Mouse (Mus musculus): ENCODE data around the gene Arl13b. TPM values are rescaled to one million over a fixed set of nuclear protein-coding genes. Genes with fewer than 3 reads are reported as not detected.

Arl13b gene
- polyA plus RNA-seq, 1 experiment from 2014 or later: 15.2 TPM

GRCm38 (mm10) chr16:62832027-62832426 is 14.8 kb downstream of the Arl13b start:
- Histone ChIP-seq H3K27ac (ENCODE audit: low read depth, low read length) (no peak overlapping the region), H3K4me2 (no peak overlapping the region), H3K9ac (ENCODE audit: low read length) (no peak overlapping the region), H3K4me1 (ENCODE audit: control insufficient read depth, insufficient read depth, low read length) (no peaks in the 10 kb centered on the region), H3K36me3 (ENCODE audit: control insufficient read depth, insufficient read depth, low read length) (no peaks in the 10 kb centered on the region), H3K27me3 (ENCODE audit: control insufficient read depth, insufficient read depth, low read length) (no peaks in the 10 kb centered on the region), H3K9me3 (ENCODE audit: control insufficient read depth, low read length) (no peaks in the 10 kb centered on the region), H3K4me3 (ENCODE audit: low read depth, low read length) (no peak overlapping the region)
- 0 out of 2 replicates have a peak, but pooled peaks have one; percentile 6 for ATAC-seq (ENCODE audit: low FRiP score)
- DNase-seq (ENCODE audit: low spot score, missing footprints): no peak
- 91% methylated on average over 2 of the region's 2 CpGs for WGBS

GRCm38 (mm10) chr16:62826156-62827001 is 20.5 kb downstream of the Arl13b start:
- H3K27ac ChIP-seq (ENCODE audit: low read depth, low read length): no peak overlapping the region
- no peak overlapping the region for H3K9ac ChIP-seq (ENCODE audit: low read length)
- H3K27me3 ChIP-seq (ENCODE audit: control insufficient read depth, insufficient read depth, low read length): no peaks in the 10 kb centered on the region
- no peak overlapping the region for H3K4me3 ChIP-seq (ENCODE audit: low read depth, low read length)
- no peaks in the 10 kb centered on the region for H3K4me1 ChIP-seq (ENCODE audit: control insufficient read depth, insufficient read depth, low read length)
- H3K36me3 ChIP-seq (ENCODE audit: control insufficient read depth, insufficient read depth, low read length): no peaks in the 10 kb centered on the region
- H3K4me2 ChIP-seq: no peak overlapping the region
- H3K9me3 ChIP-seq (ENCODE audit: control insufficient read depth, low read length): no peaks in the 10 kb centered on the region
- ATAC-seq (ENCODE audit: low FRiP score) (0 out of 2 replicates have a peak, but pooled peaks have one; percentile 55), DNase-seq (ENCODE audit: low spot score, missing footprints) (peak; percentile 87)
- 78% methylated on average over 12 of the region's 12 CpGs for WGBS

- no peaks in the 10 kb centered on the region for H3K9me3 ChIP-seq (ENCODE audit: control insufficient read depth, low read length)
- H3K9ac ChIP-seq (ENCODE audit: low read length): no peak overlapping the region
- no peak overlapping the region for H3K4me2 ChIP-seq
- no peaks in the 10 kb centered on the region for H3K36me3 ChIP-seq (ENCODE audit: control insufficient read depth, insufficient read depth, low read length)
- ATAC-seq (ENCODE audit: low FRiP score) (no peak), DNase-seq (ENCODE audit: low spot score, missing footprints) (no peak)
- no peaks in the 10 kb centered on the region for H3K27me3 ChIP-seq (ENCODE audit: control insufficient read depth, insufficient read depth, low read length)
- H3K4me3 ChIP-seq (ENCODE audit: low read depth, low read length): no peak overlapping the region
- H3K4me1 ChIP-seq (ENCODE audit: control insufficient read depth, insufficient read depth, low read length): no peaks in the 10 kb centered on the region
- H3K27ac ChIP-seq (ENCODE audit: low read depth, low read length): no peak overlapping the region
- WGBS: 95% methylated on average over 6 of the region's 6 CpGs
Measured at GRCm38 (mm10) chr16:62822472-62822871, 24.4 kb downstream of the Arl13b start.

GRCm38 (mm10) chr16:62814491-62814890 is 32.3 kb downstream of the Arl13b start, which contains the start of gene Stx19:
Gene Stx19, plus strand, starts transcription at chr16:62814676.
- H3K36me3 ChIP-seq (ENCODE audit: control insufficient read depth, insufficient read depth, low read length): no peaks in the 10 kb centered on the region
- H3K27me3 ChIP-seq (ENCODE audit: control insufficient read depth, insufficient read depth, low read length): no peaks in the 10 kb centered on the region
- H3K4me2 ChIP-seq: no peak within 1 kb of the TSS
- no peak for DNase-seq (ENCODE audit: low spot score, missing footprints)
- WGBS: 83% methylated on average over 5 of the region's 5 CpGs
- H3K4me1 ChIP-seq (ENCODE audit: control insufficient read depth, insufficient read depth, low read length): no peaks in the 10 kb centered on the region
- no peak within 1 kb of the TSS for H3K4me3 ChIP-seq (ENCODE audit: low read depth, low read length)
- H3K9me3 ChIP-seq (ENCODE audit: control insufficient read depth, low read length): no peaks in the 10 kb centered on the region
- H3K9ac ChIP-seq (ENCODE audit: low read length): no peak within 1 kb of the TSS
- no peak within 1 kb of the TSS for H3K27ac ChIP-seq (ENCODE audit: low read depth, low read length)
- no peak for ATAC-seq (ENCODE audit: low FRiP score)

- DNase-seq (ENCODE audit: low spot score, missing footprints): no peak
- Histone ChIP-seq H3K9ac (ENCODE audit: low read length) (no peak overlapping the region), H3K9me3 (ENCODE audit: control insufficient read depth, low read length) (no peaks in the 10 kb centered on the region), H3K4me3 (ENCODE audit: low read depth, low read length) (no peak overlapping the region), H3K27ac (ENCODE audit: low read depth, low read length) (no peak overlapping the region), H3K4me1 (ENCODE audit: control insufficient read depth, insufficient read depth, low read length) (no peaks in the 10 kb centered on the region), H3K27me3 (ENCODE audit: control insufficient read depth, insufficient read depth, low read length) (no peaks in the 10 kb centered on the region), H3K4me2 (no peak overlapping the region), H3K36me3 (ENCODE audit: control insufficient read depth, insufficient read depth, low read length) (no peaks in the 10 kb centered on the region)
- ATAC-seq (ENCODE audit: low FRiP score): no peak
- WGBS: 80% methylated on average over 5 of the region's 5 CpGs
Measured at GRCm38 (mm10) chr16:62813790-62814189, 33.0 kb downstream of the Arl13b start.

- no peaks in the 10 kb centered on the region for H3K4me1 ChIP-seq (ENCODE audit: control insufficient read depth, insufficient read depth, low read length)
- no peak for DNase-seq (ENCODE audit: low spot score, missing footprints)
- no peak overlapping the region for H3K4me3 ChIP-seq (ENCODE audit: low read depth, low read length)
- no peak for ATAC-seq (ENCODE audit: low FRiP score)
- no peaks in the 10 kb centered on the region for H3K27me3 ChIP-seq (ENCODE audit: control insufficient read depth, insufficient read depth, low read length)
- H3K9ac ChIP-seq (ENCODE audit: low read length): no peak overlapping the region
- no peaks in the 10 kb centered on the region for H3K36me3 ChIP-seq (ENCODE audit: control insufficient read depth, insufficient read depth, low read length)
- no peaks in the 10 kb centered on the region for H3K9me3 ChIP-seq (ENCODE audit: control insufficient read depth, low read length)
- WGBS: 88% methylated on average over 4 of the region's 4 CpGs
- no peak overlapping the region for H3K27ac ChIP-seq (ENCODE audit: low read depth, low read length)
- no peak overlapping the region for H3K4me2 ChIP-seq
Measured at GRCm38 (mm10) chr16:62810855-62811254, 36.0 kb downstream of the Arl13b start.

- 61% methylated on average over 8 of the region's 8 CpGs for WGBS
Measured at GRCm38 (mm10) chr16:62807249-62807979, 39.4 kb downstream of the Arl13b start.

GRCm38 (mm10) chr16:62804621-62805020 is 42.2 kb downstream of the Arl13b start:
- Histone ChIP-seq H3K4me1 (ENCODE audit: control insufficient read depth, insufficient read depth, low read length) (no peaks in the 10 kb centered on the region), H3K9me3 (ENCODE audit: control insufficient read depth, low read length) (no peaks in the 10 kb centered on the region), H3K4me3 (ENCODE audit: low read depth, low read length) (no peak overlapping the region), H3K9ac (ENCODE audit: low read length) (no peak overlapping the region), H3K4me2 (no peak overlapping the region), H3K36me3 (ENCODE audit: control insufficient read depth, insufficient read depth, low read length) (no peaks in the 10 kb centered on the region), H3K27me3 (ENCODE audit: control insufficient read depth, insufficient read depth, low read length) (no peaks in the 10 kb centered on the region), H3K27ac (ENCODE audit: low read depth, low read length) (no peak overlapping the region)
- no peak for DNase-seq (ENCODE audit: low spot score, missing footprints)
- no peak for ATAC-seq (ENCODE audit: low FRiP score)
- 92% methylated on average over 3 of the region's 3 CpGs for WGBS

More at GRCm38 (mm10) chr16:62807249-62807979, 39.4 kb downstream of the Arl13b start:
- Histone ChIP-seq H3K9ac (ENCODE audit: low read length) (no peak overlapping the region), H3K9me3 (ENCODE audit: control insufficient read depth, low read length) (no peaks in the 10 kb centered on the region), H3K36me3 (ENCODE audit: control insufficient read depth, insufficient read depth, low read length) (no peaks in the 10 kb centered on the region), H3K4me2 (no peak overlapping the region), H3K4me1 (ENCODE audit: control insufficient read depth, insufficient read depth, low read length) (no peaks in the 10 kb centered on the region), H3K4me3 (ENCODE audit: low read depth, low read length) (no peak overlapping the region), H3K27me3 (ENCODE audit: control insufficient read depth, insufficient read depth, low read length) (no peaks in the 10 kb centered on the region), H3K27ac (ENCODE audit: low read depth, low read length) (no peak overlapping the region)
- DNase-seq (ENCODE audit: low spot score, missing footprints): no peak
- ATAC-seq (ENCODE audit: low FRiP score): no peak

GRCm38 (mm10) chr16:62799839-62800238 is 47.0 kb downstream of the Arl13b start:
- H3K9me3 ChIP-seq (ENCODE audit: control insufficient read depth, low read length): no peaks in the 10 kb centered on the region
- DNase-seq (ENCODE audit: low spot score, missing footprints) (no peak), ATAC-seq (ENCODE audit: low FRiP score) (no peak)
- H3K4me1 ChIP-seq (ENCODE audit: control insufficient read depth, insufficient read depth, low read length): no peaks in the 10 kb centered on the region
- 88% methylated on average over 3 of the region's 3 CpGs for WGBS
- no peak overlapping the region for H3K9ac ChIP-seq (ENCODE audit: low read length)
- H3K36me3 ChIP-seq (ENCODE audit: control insufficient read depth, insufficient read depth, low read length): no peaks in the 10 kb centered on the region
- no peak overlapping the region for H3K4me2 ChIP-seq
- H3K27ac ChIP-seq (ENCODE audit: low read depth, low read length): no peak overlapping the region
- H3K4me3 ChIP-seq (ENCODE audit: low read depth, low read length): no peak overlapping the region
- no peaks in the 10 kb centered on the region for H3K27me3 ChIP-seq (ENCODE audit: control insufficient read depth, insufficient read depth, low read length)

Measured in midbrain, embryonic 11.5 days (tissue).